In genomic region chr12:73053668-73054241, GRCm38 (mm10) we compare ENCODE assay signal across 7 mouse cellular contexts. TPM values are rescaled to one million over a fixed set of nuclear protein-coding genes. Genes with fewer than 3 reads are reported as not detected.
A peak's percentile ranks its signal among the peaks of the same experiment; 100 is the strongest.
DNase-seq lines count a peak whose midpoint lies in the region; TF ChIP-seq lines count a peak whose summit lies in the region.

TSS of gene Six1 (minus strand) at chr12:73053887.

- H3K4me3 ChIP-seq in E14TG2a.4 (replicated peaks; ENCODE audit: low read length) = peak within 1 kb of the TSS; percentile 83
- H3K4me3 ChIP-seq in forebrain, embryonic 10.5 days = peak within 1 kb of the TSS; percentile 57
- peak within 1 kb of the TSS; percentile 94 for H3K4me3 ChIP-seq in megakaryocyte, embryonic 14.5 days (replicated peaks)

- no peaks in the 10 kb centered on the region for H3K36me3 ChIP-seq in E14TG2a.4 (ENCODE audit: insufficient read depth, low read length)
- H3K36me3 ChIP-seq in forebrain, embryonic 10.5 days (replicated peaks) = no peaks in the 10 kb centered on the region
- H3K36me3 ChIP-seq in megakaryocyte, embryonic 14.5 days (replicated peaks; ENCODE audit: low read length) = no peaks in the 10 kb centered on the region

- no peak for TF ChIP-seq CTCF in E14TG2a.4 (conservative IDR thresholded peaks at IDR 0.05; ENCODE audit: low read length)

- H3K27ac ChIP-seq in forebrain, embryonic 10.5 days = peak within 1 kb of the TSS; percentile 78

- intact Hi-C loops in heart, postnatal 14 days (cut with DNase I) = no loop called here

- under 1% methylated on average over 42 of the region's 42 CpGs for WGBS in forebrain, embryonic 10.5 days

- peak; percentile 92 for DNase-seq in ZHBTc4 (ENCODE audit: low read depth, low spot score)
- peak; percentile 82 for DNase-seq in forebrain, embryonic 10.5 days (ENCODE audit: extremely low spot score, low spot score)
- peak; percentile 78 to 85 for DNase-seq in heart, postnatal 14 days
- DNase-seq in kidney, postnatal 36 days = peak; percentile 83 to 84
- peak; percentile 28 to 69 for DNase-seq in spleen, postnatal 4 days (ENCODE audit: low spot score in 2 of 2)

- peaks cover 40% of the 10 kb centered on the region for H3K27me3 ChIP-seq in E14TG2a.4 (ENCODE audit: insufficient read depth, low read length)
- H3K27me3 ChIP-seq in forebrain, embryonic 10.5 days (ENCODE audit: poor library complexity, severe bottlenecking) = peaks cover 94% of the 10 kb centered on the region
- H3K27me3 ChIP-seq in megakaryocyte, embryonic 14.5 days (replicated peaks) = peaks cover 76% of the 10 kb centered on the region

- H3K9me3 ChIP-seq in E14TG2a.4 (ENCODE audit: low read length) = peaks cover 6% of the 10 kb centered on the region; the same call in 1 of the 2 replicates
- H3K9me3 ChIP-seq in forebrain, embryonic 10.5 days = no peaks in the 10 kb centered on the region
- no peaks in the 10 kb centered on the region for H3K9me3 ChIP-seq in megakaryocyte, embryonic 14.5 days

- peaks cover 53% of the 10 kb centered on the region for H3K4me1 ChIP-seq in E14TG2a.4 (replicated peaks; ENCODE audit: low read depth, low read length)
- H3K4me1 ChIP-seq in forebrain, embryonic 10.5 days = peaks cover 57% of the 10 kb centered on the region
- peaks cover 51% of the 10 kb centered on the region for H3K4me1 ChIP-seq in megakaryocyte, embryonic 14.5 days

RNA-seq across cellular contexts. Expression of gene Six1, which starts in this region (rescaled TPM):
- polyA plus RNA-seq in forebrain, embryonic 10.5 days (2016; fragmentation: Nextera tagmentation; extraction: Ambion mirVana) = 10.7 and 11.4 TPM in 2 replicates
- under 1 TPM; 0.61 to 0.98 TPM for total RNA-seq in heart, postnatal 14 days (2021)
- 2.6 and 8.1 TPM in 2 replicates for polyA plus RNA-seq in megakaryocyte, embryonic 14.5 days (2012; ENCODE audit: insufficient read depth, low replicate concordance)

Comparison
In these comparisons a context has a peak if more than half of its experiments do, and no peak if none do; other contexts are left out.
1. Peak in every context shown above with its lines: DNase-seq, H3K4me3 ChIP-seq and H3K27ac ChIP-seq.
2. Peak in DNase-seq in heart, postnatal 14 days; RNA of the gene not detected or under 1 TPM.